Mouse (Mus musculus): ENCODE results near the gene Maml1. TPM values are rescaled to one million over a fixed set of nuclear protein-coding genes. Genes with fewer than 3 reads are reported as not detected.
A peak's percentile ranks its signal among the peaks of the same experiment; 100 is the strongest.

Maml1 gene
- polyA plus RNA-seq, 1 experiment from 2014 or later: 2.6 TPM

- ATAC-seq (replicated peaks; ENCODE audit: extremely low read depth, insufficient read depth, low FRiP score): peak; percentile 49
- 30% methylated on average over 2 of the region's 2 CpGs for WGBS
- Histone ChIP-seq H3K4me3 (ENCODE audit: low read length) (0 out of 2 replicates have a peak overlapping the region, but pooled peaks have one; percentile 5), H3K4me1 (ENCODE audit: control insufficient read depth, insufficient read depth, low read length) (peaks cover 42% of the 10 kb centered on the region), H3K4me2 (ENCODE audit: low read depth, low read length) (peak overlapping the region; percentile 58), H3K9ac (ENCODE audit: low read length) (0 out of 2 replicates have a peak overlapping the region, but pooled peaks have one; percentile 48), H3K27ac (ENCODE audit: low read length) (peak overlapping the region; percentile 95), H3K9me3 (replicated peaks; ENCODE audit: control insufficient read depth, low read length) (no peaks in the 10 kb centered on the region), H3K27me3 (ENCODE audit: control insufficient read depth, insufficient read depth, low read length) (no peaks in the 10 kb centered on the region), H3K36me3 (ENCODE audit: control insufficient read depth, insufficient read depth) (no peaks in the 10 kb centered on the region)
Observed at GRCm38 (mm10) chr11:50275077-50275476, 17.0 kb downstream of the Maml1 start.

- H3K27me3 ChIP-seq (ENCODE audit: control insufficient read depth, insufficient read depth, low read length): no peaks in the 10 kb centered on the region
- H3K9me3 ChIP-seq (replicated peaks; ENCODE audit: control insufficient read depth, low read length): no peaks in the 10 kb centered on the region
- no peak overlapping the region for H3K27ac ChIP-seq (ENCODE audit: low read length)
- WGBS: 81% methylated on average over 2 of the region's 2 CpGs
- no peak overlapping the region for H3K4me3 ChIP-seq (ENCODE audit: low read length)
- no peaks in the 10 kb centered on the region for H3K36me3 ChIP-seq (ENCODE audit: control insufficient read depth, insufficient read depth)
- no peak for ATAC-seq (replicated peaks; ENCODE audit: extremely low read depth, insufficient read depth, low FRiP score)
- no peak overlapping the region for H3K9ac ChIP-seq (ENCODE audit: low read length)
- H3K4me1 ChIP-seq (ENCODE audit: control insufficient read depth, insufficient read depth, low read length): peaks cover 39% of the 10 kb centered on the region
- no peak overlapping the region for H3K4me2 ChIP-seq (ENCODE audit: low read depth, low read length)
Observed at GRCm38 (mm10) chr11:50272819-50273218, 19.3 kb downstream of the Maml1 start.

DNA sequence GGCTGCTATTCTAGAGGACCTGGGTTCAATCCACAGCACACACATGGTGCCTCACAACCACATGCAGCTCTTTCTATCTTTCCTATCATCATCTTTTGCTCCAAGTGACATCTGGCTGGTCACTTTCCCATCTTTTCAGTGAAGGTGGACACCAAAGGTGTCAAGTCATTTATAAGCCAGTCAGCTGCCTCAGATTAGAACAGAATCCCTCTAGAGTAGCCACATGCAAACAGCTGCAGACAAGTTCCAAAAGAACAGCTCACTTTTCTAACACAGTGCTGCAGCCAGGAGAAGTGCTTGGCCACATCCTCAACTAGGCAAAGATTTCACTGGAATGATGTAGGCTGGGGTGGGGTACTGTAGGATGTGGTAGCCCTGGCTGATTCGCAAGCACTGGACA lies 22.2 kb downstream of the Maml1 start:
- Histone ChIP-seq H3K4me3 (ENCODE audit: low read length) (no peak overlapping the region), H3K27ac (ENCODE audit: low read length) (no peak overlapping the region), H3K9me3 (replicated peaks; ENCODE audit: control insufficient read depth, low read length) (no peaks in the 10 kb centered on the region), H3K9ac (ENCODE audit: low read length) (no peak overlapping the region), H3K4me1 (ENCODE audit: control insufficient read depth, insufficient read depth, low read length) (peaks cover 22% of the 10 kb centered on the region), H3K36me3 (ENCODE audit: control insufficient read depth, insufficient read depth) (peaks cover 18% of the 10 kb centered on the region), H3K27me3 (ENCODE audit: control insufficient read depth, insufficient read depth, low read length) (no peaks in the 10 kb centered on the region), H3K4me2 (ENCODE audit: low read depth, low read length) (no peak overlapping the region)
- ATAC-seq (replicated peaks; ENCODE audit: extremely low read depth, insufficient read depth, low FRiP score): no peak
- 100% methylated on average over 1 of the region's 1 CpGs for WGBS

DNA sequence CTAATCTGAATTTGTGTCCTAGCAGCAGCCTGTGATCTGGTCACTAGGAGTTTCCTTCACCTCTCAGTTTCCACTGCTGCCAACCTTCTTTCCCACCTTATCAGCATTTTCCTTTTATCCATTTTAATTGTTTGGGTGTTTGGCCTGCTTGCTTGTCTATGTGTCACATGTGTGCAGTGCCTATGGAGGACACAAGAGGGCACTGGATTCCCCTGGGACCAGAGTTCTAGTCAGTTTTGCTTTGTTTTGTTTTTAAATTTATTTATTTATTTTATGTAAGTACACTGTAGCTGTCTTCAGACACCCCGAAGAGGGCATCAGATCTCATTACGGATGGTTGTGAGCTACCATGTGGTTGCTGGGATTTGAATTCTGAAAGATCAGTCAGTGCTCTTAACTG lies 22.9 kb downstream of the Maml1 start:
- Histone ChIP-seq H3K27me3 (ENCODE audit: control insufficient read depth, insufficient read depth, low read length) (no peaks in the 10 kb centered on the region), H3K9ac (ENCODE audit: low read length) (no peak overlapping the region), H3K4me1 (ENCODE audit: control insufficient read depth, insufficient read depth, low read length) (peaks cover 19% of the 10 kb centered on the region), H3K36me3 (ENCODE audit: control insufficient read depth, insufficient read depth) (peaks cover 23% of the 10 kb centered on the region), H3K4me2 (ENCODE audit: low read depth, low read length) (no peak overlapping the region), H3K4me3 (ENCODE audit: low read length) (no peak overlapping the region), H3K9me3 (replicated peaks; ENCODE audit: control insufficient read depth, low read length) (no peaks in the 10 kb centered on the region), H3K27ac (ENCODE audit: low read length) (no peak overlapping the region)
- 87% methylated on average over 2 of the region's 2 CpGs for WGBS
- ATAC-seq (replicated peaks; ENCODE audit: extremely low read depth, insufficient read depth, low FRiP score): no peak

DNA sequence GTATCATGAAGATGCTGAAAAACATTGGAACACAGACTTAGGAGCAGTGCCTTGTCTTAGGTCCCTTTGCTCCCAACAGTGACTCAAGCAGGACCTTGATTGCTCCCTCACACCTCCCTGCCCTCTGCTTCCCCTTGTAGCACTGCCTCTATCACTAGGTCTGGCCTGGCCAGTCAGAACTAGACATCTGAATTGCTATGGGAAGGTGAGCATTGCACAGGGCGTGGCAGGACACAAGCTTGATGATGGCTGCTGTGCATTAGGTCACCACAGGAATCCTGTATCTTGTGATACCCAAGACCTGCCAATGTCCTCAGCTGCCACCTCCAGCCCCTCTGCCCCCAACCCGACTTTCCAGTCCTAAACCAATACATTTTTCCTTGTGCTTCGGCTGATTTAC lies 25.1 kb downstream of the Maml1 start:
- 90% methylated on average over 3 of the region's 3 CpGs for WGBS
- Histone ChIP-seq H3K27ac (ENCODE audit: low read length) (no peak overlapping the region), H3K4me1 (ENCODE audit: control insufficient read depth, insufficient read depth, low read length) (peaks cover 12% of the 10 kb centered on the region), H3K4me2 (ENCODE audit: low read depth, low read length) (no peak overlapping the region), H3K9ac (ENCODE audit: low read length) (no peak overlapping the region), H3K27me3 (ENCODE audit: control insufficient read depth, insufficient read depth, low read length) (no peaks in the 10 kb centered on the region), H3K9me3 (replicated peaks; ENCODE audit: control insufficient read depth, low read length) (no peaks in the 10 kb centered on the region), H3K4me3 (ENCODE audit: low read length) (no peak overlapping the region), H3K36me3 (ENCODE audit: control insufficient read depth, insufficient read depth) (peaks cover 38% of the 10 kb centered on the region)
- no peak for ATAC-seq (replicated peaks; ENCODE audit: extremely low read depth, insufficient read depth, low FRiP score)

- no peak for ATAC-seq (replicated peaks; ENCODE audit: extremely low read depth, insufficient read depth, low FRiP score)
- no peak overlapping the region for H3K4me3 ChIP-seq (ENCODE audit: low read length)
Observed at GRCm38 (mm10) chr11:50265931-50266330, 26.2 kb downstream of the Maml1 start.

DNA sequence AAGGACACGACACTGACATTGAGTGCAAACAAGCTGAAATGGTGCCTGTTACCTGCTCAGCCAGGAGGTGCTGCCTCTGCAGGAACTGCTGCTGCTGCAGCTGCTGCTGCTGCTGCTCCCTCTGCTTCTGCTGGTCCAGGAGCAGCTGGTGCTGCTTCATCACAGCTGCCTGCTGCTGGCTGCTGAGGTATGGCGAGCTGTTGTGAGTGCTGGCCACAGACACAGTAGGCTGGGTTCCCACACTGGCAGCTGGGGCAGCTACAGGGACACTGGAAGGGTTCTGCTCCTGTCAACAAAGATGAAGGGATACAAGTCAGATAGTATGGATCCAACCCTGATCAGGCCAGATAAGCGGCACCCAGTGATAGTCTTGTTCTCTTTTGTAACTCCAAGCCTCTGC lies 28.9 kb downstream of the Maml1 start:
- Histone ChIP-seq H3K36me3 (ENCODE audit: control insufficient read depth, insufficient read depth) (peaks cover 64% of the 10 kb centered on the region), H3K4me1 (ENCODE audit: control insufficient read depth, insufficient read depth, low read length) (peaks cover 5% of the 10 kb centered on the region; the same call in 1 of the 2 replicates), H3K4me3 (ENCODE audit: low read length) (no peak overlapping the region), H3K27ac (ENCODE audit: low read length) (no peak overlapping the region), H3K4me2 (ENCODE audit: low read depth, low read length) (no peak overlapping the region), H3K27me3 (ENCODE audit: control insufficient read depth, insufficient read depth, low read length) (no peaks in the 10 kb centered on the region), H3K9me3 (replicated peaks; ENCODE audit: control insufficient read depth, low read length) (no peaks in the 10 kb centered on the region), H3K9ac (ENCODE audit: low read length) (no peak overlapping the region)
- 89% methylated on average over 3 of the region's 3 CpGs for WGBS
- ATAC-seq (replicated peaks; ENCODE audit: extremely low read depth, insufficient read depth, low FRiP score): no peak

More at GRCm38 (mm10) chr11:50265931-50266330, 26.2 kb downstream of the Maml1 start:
- H3K36me3 ChIP-seq (ENCODE audit: control insufficient read depth, insufficient read depth): peaks cover 42% of the 10 kb centered on the region
- H3K9ac ChIP-seq (ENCODE audit: low read length): no peak overlapping the region
- 74% methylated on average over 8 of the region's 8 CpGs for WGBS
- H3K4me2 ChIP-seq (ENCODE audit: low read depth, low read length): no peak overlapping the region
- H3K9me3 ChIP-seq (replicated peaks; ENCODE audit: control insufficient read depth, low read length): no peaks in the 10 kb centered on the region
- no peak overlapping the region for H3K27ac ChIP-seq (ENCODE audit: low read length)
- H3K4me1 ChIP-seq (ENCODE audit: control insufficient read depth, insufficient read depth, low read length): peaks cover 1% of the 10 kb centered on the region
- no peaks in the 10 kb centered on the region for H3K27me3 ChIP-seq (ENCODE audit: control insufficient read depth, insufficient read depth, low read length)

GRCm38 (mm10) chr11:50262020-50262419 lies 30.1 kb downstream of the Maml1 start:
- Histone ChIP-seq H3K9ac (ENCODE audit: low read length) (no peak overlapping the region), H3K27ac (ENCODE audit: low read length) (no peak overlapping the region), H3K4me1 (ENCODE audit: control insufficient read depth, insufficient read depth, low read length) (peaks cover 5% of the 10 kb centered on the region; the same call in 1 of the 2 replicates), H3K36me3 (ENCODE audit: control insufficient read depth, insufficient read depth) (peaks cover 71% of the 10 kb centered on the region), H3K4me3 (ENCODE audit: low read length) (no peak overlapping the region), H3K9me3 (replicated peaks; ENCODE audit: control insufficient read depth, low read length) (no peaks in the 10 kb centered on the region), H3K4me2 (ENCODE audit: low read depth, low read length) (no peak overlapping the region), H3K27me3 (ENCODE audit: control insufficient read depth, insufficient read depth, low read length) (no peaks in the 10 kb centered on the region)
- ATAC-seq (replicated peaks; ENCODE audit: extremely low read depth, insufficient read depth, low FRiP score): no peak; the same call in 1 of the 2 replicates
- WGBS: 81% methylated on average over 4 of the region's 4 CpGs

DNA sequence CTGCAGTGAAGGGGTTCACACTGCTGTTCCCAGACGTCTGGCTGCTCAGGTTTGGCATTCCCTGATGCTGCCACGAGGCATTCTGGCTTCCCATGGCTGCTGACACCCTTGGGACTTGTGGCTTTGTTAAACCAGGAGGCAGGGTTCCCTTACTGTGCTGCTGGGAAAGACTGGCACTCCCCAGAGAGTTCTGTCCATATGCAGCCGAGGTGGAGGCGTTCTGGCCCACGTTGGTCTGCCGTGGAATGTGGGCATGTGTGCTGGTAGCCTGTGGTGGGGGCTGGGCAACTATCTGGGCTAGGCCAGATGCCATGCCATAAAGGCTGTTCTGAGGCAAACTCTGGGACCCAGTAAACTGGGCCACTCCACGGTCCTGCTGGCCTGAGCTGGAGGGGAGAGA lies 33.8 kb downstream of the Maml1 start:
- H3K4me3 ChIP-seq (ENCODE audit: low read length): no peak overlapping the region
- no peaks in the 10 kb centered on the region for H3K9me3 ChIP-seq (replicated peaks; ENCODE audit: control insufficient read depth, low read length)
- WGBS: 82% methylated on average over 7 of the region's 7 CpGs
- H3K4me2 ChIP-seq (ENCODE audit: low read depth, low read length): no peak overlapping the region
- H3K9ac ChIP-seq (ENCODE audit: low read length): no peak overlapping the region
- peaks cover 51% of the 10 kb centered on the region for H3K36me3 ChIP-seq (ENCODE audit: control insufficient read depth, insufficient read depth)
- H3K4me1 ChIP-seq (ENCODE audit: control insufficient read depth, insufficient read depth, low read length): peaks cover 5% of the 10 kb centered on the region; the same call in 1 of the 2 replicates
- no peaks in the 10 kb centered on the region for H3K27me3 ChIP-seq (ENCODE audit: control insufficient read depth, insufficient read depth, low read length)
- no peak overlapping the region for H3K27ac ChIP-seq (ENCODE audit: low read length)
- no peak for ATAC-seq (replicated peaks; ENCODE audit: extremely low read depth, insufficient read depth, low FRiP score)

Measured in heart, embryonic 16.5 days (tissue).